Mouse (Mus musculus) gastrocnemius, postnatal 36 days (tissue): Measurements from ENCODE around the gene Grik1. TPM values are rescaled to one million over a fixed set of nuclear protein-coding genes. Genes with fewer than 3 reads are reported as not detected.

Source experiments
- DNase-seq, 2 experiments: peaks; one replicate each; pipeline ENCODE4 v3.0.0; 2022
- intact Hi-C: fragments of 180-260 bp; cut with DNase I; formaldehyde crosslinking; loops from one replicate; pipeline ENCODE4 v1.15.1; 2025
- total RNA-seq, 2 experiments: library from RNA; stranded (reverse); gene quantifications; 2 replicates each; pipeline ENCODE4 v1.2.3; 2021

Grik1 gene
- total RNA-seq, 2 experiments from 2014 or later, result not detected

DNA sequence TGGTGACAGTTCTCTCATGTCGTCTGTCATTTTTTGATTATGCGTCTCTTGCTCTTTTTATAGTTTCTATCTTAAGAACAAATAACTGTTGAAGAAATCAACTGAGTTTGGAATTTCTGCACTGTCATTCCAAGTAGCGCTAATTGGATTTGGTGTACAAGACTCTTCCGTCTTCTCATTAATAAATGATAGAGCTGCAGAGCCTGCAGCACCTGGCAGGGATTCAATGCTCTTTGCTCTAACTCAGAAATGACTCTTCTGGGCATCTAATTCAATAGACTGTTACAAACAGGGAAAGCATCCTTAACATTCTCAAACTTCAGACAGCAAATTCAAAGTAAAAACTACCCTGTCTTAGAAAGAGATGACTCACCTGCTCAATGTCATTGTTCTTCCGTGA, 376.3 kb downstream of the Grik1 start:
- intact Hi-C loops, result no loop called here
- no peak for DNase-seq

DNA sequence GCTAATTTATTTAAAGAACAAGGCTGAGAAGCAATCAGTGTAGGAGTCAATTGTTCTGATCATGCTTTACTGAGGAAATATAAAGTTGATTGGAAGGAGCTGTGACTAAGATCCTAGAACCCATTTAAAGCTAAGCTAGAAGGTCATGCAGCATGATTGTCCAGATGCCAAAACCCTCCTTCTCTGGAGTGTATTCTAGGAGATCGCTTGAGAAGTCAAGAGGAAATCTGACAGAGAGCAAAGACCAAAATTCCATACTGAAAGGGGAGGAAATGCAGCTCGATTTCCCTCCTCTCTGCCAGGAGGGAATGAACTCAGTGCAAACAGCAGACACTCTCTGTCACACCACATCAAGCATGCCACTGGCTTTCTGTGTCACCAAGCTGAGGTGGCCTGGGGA, 378.9 kb downstream of the Grik1 start:
- no peak for DNase-seq
- intact Hi-C loops, result no loop called here

GRCm38 (mm10) chr16:87902049-87902448, 388.0 kb downstream of the Grik1 start:
- no peak for DNase-seq
- intact Hi-C loops, result no loop called here

- intact Hi-C loops, result no loop called here
- DNase-seq, result no peak
These were observed 388.9 kb downstream of the Grik1 start for GRCm38 (mm10) chr16:87901189-87901588.

DNA sequence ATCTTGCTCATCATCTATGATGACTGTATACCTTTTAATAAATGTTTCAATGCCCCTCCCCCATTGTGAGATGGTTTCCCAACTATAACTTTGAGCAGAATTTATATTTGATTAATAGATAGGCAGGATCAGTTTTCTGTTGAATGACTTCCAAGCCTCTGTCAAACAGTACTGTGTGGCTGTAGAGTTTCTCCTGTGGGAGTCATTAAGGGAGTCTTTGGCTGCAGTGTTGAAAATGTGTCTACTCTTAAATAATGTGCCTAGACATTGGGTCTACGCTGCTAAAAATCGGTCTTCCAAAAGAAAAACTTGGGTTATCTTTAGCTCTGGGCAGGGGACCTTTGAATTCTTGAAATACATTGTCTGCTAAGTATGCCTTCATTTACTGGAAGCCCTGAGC, 414.1 kb downstream of the Grik1 start:
- intact Hi-C loops, result no loop called here
- DNase-seq, result no peak

GRCm38 (mm10) chr16:87864526-87864925, 425.5 kb downstream of the Grik1 start:
- intact Hi-C loops, result no loop called here
- DNase-seq, result no peak

DNA sequence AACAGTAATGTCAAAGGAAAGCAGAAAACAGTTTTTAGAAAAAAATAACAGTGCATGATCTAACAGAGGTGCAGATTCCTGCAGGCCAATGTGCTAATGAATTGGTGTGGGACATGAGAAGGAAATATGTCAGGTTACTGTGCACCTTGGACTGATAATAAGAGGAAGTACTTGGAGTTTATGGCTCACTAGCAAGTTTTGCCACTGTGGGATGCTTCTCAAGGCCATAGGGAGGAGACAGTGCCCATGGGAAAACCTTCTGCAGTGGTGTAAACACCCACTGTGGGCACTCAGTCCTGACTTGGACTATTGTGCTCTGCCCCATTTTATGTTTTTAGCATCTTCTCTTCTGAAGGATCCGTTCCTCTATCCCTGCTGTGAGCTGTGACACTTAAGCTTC, 428.3 kb downstream of the Grik1 start:
- no peak for DNase-seq
- intact Hi-C loops, result no loop called here

DNA sequence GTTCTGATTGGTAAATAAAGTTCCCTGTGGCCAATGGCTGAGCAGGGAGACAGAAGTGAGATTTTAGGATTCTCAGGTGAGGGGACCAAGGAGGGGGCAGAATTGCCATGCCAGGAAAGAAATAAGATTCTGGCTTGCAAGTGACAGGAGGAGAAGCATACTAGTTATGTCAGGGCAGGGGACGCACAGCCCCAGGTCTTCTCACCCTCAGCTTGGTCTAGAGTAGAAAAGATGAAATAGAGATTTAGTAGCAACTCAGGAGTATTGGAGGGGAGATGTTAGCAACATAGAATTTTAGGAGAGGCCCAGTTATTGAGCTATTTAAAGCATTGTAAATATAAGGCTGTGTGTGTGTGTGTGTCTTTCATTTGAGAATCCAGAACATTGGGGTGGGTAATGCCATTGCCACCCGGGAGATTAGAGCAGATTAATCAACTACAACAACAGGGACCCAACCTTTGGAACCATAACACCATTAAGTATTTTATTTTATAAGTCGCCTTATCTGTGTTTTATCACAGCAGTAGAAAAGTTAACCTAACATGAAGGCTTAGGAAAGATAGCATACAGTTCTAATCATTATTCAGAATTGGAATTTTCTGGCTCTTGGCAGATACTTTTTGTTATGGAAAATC, 436.5 kb downstream of the Grik1 start:
- no peak for DNase-seq
- intact Hi-C loops, result no loop called here

DNA sequence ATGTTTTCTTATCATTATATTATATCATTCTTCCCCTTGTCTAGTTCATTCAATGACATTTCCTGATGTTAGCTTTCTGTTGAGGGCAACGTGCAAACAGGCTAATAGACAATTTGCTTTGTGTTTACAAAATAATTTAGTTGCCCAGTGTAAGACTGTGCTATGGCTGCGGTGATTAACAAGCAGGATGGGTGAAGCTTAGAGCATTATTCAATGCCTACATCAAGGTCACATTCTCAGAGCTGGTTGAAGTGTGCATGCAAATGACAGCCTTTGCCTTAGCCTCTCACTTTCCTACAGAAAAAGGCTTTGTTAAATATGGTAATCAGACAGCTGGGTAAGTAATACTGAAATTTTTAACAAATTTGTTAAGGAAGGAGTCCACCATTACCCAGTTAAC, 438.5 kb downstream of the Grik1 start:
- DNase-seq, result no peak
- intact Hi-C loops, result no loop called here

- intact Hi-C loops, result no loop called here
- DNase-seq, result no peak
These were observed 441.3 kb downstream of the Grik1 start for GRCm38 (mm10) chr16:87848799-87849198.

Other genes with a start within 250 kb of the Grik1 start
- not detected for gene Cldn17, start 216.7 kb upstream of the Grik1 start, total RNA-seq